Mouse (Mus musculus): Measurements from ENCODE around the gene Gm973. TPM values are rescaled to one million over a fixed set of nuclear protein-coding genes. Genes with fewer than 3 reads are reported as not detected.

The Gm973 gene
- polyA plus RNA-seq, 1 experiment from 2014 or later, result 1.4 TPM

- H3K27me3 ChIP-seq (ENCODE audit: control insufficient read depth, insufficient read depth, low read length), result no peaks in the 10 kb centered on the region
- no peak overlapping the region for H3K4me3 ChIP-seq (ENCODE audit: low read length)
- no peak for ATAC-seq (ENCODE audit: low FRiP score, low TSS enrichment)
- H3K27ac ChIP-seq (ENCODE audit: low read depth, low read length), result no peak overlapping the region
- H3K9ac ChIP-seq (ENCODE audit: low read depth, low read length), result no peak overlapping the region
- peaks cover 6% of the 10 kb centered on the region; the same call in 1 of the 2 replicates for H3K4me1 ChIP-seq (ENCODE audit: control insufficient read depth, insufficient read depth, low read length)
- no peak overlapping the region for H3K4me2 ChIP-seq (replicated peaks; ENCODE audit: low read depth, low read length)
- H3K36me3 ChIP-seq (ENCODE audit: control insufficient read depth, insufficient read depth, low read length), result no peaks in the 10 kb centered on the region
- H3K9me3 ChIP-seq (ENCODE audit: control insufficient read depth, low read length), result no peaks in the 10 kb centered on the region
- WGBS, result 82% methylated on average over 5 of the region's 5 CpGs
Observed at GRCm38 (mm10) chr1:59548486-59548885, 32.4 kb downstream of the Gm973 start.

- no peak for ATAC-seq (ENCODE audit: low FRiP score, low TSS enrichment)
- WGBS, result 56% methylated on average over 7 of the region's 7 CpGs
- no peaks in the 10 kb centered on the region for H3K36me3 ChIP-seq (ENCODE audit: control insufficient read depth, insufficient read depth, low read length)
- no peak overlapping the region for H3K9ac ChIP-seq (ENCODE audit: low read depth, low read length)
- no peak overlapping the region for H3K27ac ChIP-seq (ENCODE audit: low read depth, low read length)
- no peaks in the 10 kb centered on the region for H3K9me3 ChIP-seq (ENCODE audit: control insufficient read depth, low read length)
- no peaks in the 10 kb centered on the region for H3K27me3 ChIP-seq (ENCODE audit: control insufficient read depth, insufficient read depth, low read length)
- H3K4me1 ChIP-seq (ENCODE audit: control insufficient read depth, insufficient read depth, low read length), result peaks cover 6% of the 10 kb centered on the region; the same call in 1 of the 2 replicates
- H3K4me3 ChIP-seq (ENCODE audit: low read length), result no peak overlapping the region
- H3K4me2 ChIP-seq (replicated peaks; ENCODE audit: low read depth, low read length), result no peak overlapping the region
Observed at GRCm38 (mm10) chr1:59549036-59549675, 33.1 kb downstream of the Gm973 start.

DNA sequence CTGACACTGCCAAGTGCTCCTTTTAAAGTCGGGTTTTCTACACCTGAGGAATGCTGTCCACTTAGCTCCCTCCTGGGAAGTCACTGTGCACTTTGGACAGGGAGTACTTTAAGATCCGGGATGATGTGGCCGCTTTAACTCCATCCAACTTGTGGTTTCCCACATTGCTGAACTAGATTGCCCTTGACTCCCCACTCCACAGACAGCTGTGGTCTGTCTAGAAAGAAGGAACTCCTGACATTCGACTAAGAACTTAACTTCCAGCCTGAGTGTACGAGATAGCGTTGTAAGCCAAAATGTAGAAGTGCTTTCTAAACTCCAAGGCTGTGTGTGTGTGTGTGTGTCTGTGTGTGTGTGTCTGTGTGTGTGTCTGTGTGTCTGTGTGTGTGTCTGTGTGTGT lies 34.2 kb downstream of the Gm973 start:
- no peak overlapping the region for H3K27ac ChIP-seq (ENCODE audit: low read depth, low read length)
- H3K27me3 ChIP-seq (ENCODE audit: control insufficient read depth, insufficient read depth, low read length), result no peaks in the 10 kb centered on the region
- no peak overlapping the region for H3K4me2 ChIP-seq (replicated peaks; ENCODE audit: low read depth, low read length)
- H3K4me3 ChIP-seq (ENCODE audit: low read length), result no peak overlapping the region
- ATAC-seq (ENCODE audit: low FRiP score, low TSS enrichment), result peak; percentile 47; the same call in 1 of the 2 replicates
- H3K4me1 ChIP-seq (ENCODE audit: control insufficient read depth, insufficient read depth, low read length), result peaks cover 6% of the 10 kb centered on the region; the same call in 1 of the 2 replicates
- no peaks in the 10 kb centered on the region for H3K9me3 ChIP-seq (ENCODE audit: control insufficient read depth, low read length)
- no peaks in the 10 kb centered on the region for H3K36me3 ChIP-seq (ENCODE audit: control insufficient read depth, insufficient read depth, low read length)
- 43% methylated on average over 6 of the region's 6 CpGs for WGBS
- no peak overlapping the region for H3K9ac ChIP-seq (ENCODE audit: low read depth, low read length)

DNA sequence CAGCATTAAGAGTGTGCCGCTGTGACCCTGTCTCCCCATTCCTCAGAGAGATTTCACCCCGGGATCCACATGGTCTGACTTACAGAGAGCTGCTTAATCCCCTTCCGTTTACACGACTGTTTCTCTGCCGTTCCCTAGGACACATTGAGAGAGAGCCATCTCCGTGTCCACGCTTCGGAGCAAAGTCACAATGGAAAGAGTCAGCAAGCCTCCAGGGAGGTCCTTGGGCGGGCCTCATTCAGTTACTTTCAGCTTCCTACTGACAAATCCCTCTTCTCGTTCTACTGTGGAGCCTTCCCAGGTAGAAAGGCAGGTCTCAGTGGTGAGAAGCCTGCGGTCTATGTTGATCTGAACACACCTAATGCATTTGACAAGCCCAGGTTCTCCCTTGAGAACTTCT lies 34.9 kb downstream of the Gm973 start:
- H3K27ac ChIP-seq (ENCODE audit: low read depth, low read length), result no peak overlapping the region
- WGBS, result 77% methylated on average over 11 of the region's 11 CpGs
- H3K9me3 ChIP-seq (ENCODE audit: control insufficient read depth, low read length), result no peaks in the 10 kb centered on the region
- ATAC-seq (ENCODE audit: low FRiP score, low TSS enrichment), result no peak
- H3K4me3 ChIP-seq (ENCODE audit: low read length), result no peak overlapping the region
- H3K4me1 ChIP-seq (ENCODE audit: control insufficient read depth, insufficient read depth, low read length), result peaks cover 6% of the 10 kb centered on the region; the same call in 1 of the 2 replicates
- H3K9ac ChIP-seq (ENCODE audit: low read depth, low read length), result 0 out of 2 replicates have a peak overlapping the region, but pooled peaks have one; percentile 12
- H3K27me3 ChIP-seq (ENCODE audit: control insufficient read depth, insufficient read depth, low read length), result no peaks in the 10 kb centered on the region
- no peak overlapping the region for H3K4me2 ChIP-seq (replicated peaks; ENCODE audit: low read depth, low read length)
- H3K36me3 ChIP-seq (ENCODE audit: control insufficient read depth, insufficient read depth, low read length), result no peaks in the 10 kb centered on the region

DNA sequence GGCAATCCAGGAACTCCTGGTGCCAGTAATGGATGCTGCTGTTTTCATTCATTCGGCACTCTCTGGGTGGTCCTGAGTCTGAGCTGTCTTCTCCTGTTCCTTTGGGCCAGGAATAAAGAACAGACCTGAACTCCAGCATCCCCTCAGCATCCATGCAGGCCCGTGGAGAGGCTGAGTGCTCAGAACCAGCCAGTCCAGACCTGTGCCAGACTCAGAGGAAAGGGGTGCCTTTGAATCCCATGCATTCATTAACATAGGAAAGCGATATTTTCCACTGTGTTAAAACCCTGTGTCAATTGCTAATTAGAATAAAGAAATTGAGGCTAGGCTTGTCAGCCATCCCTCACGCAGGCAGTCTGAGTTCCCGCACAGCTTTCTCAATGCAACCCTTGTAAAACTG lies 37.6 kb downstream of the Gm973 start:
- WGBS, result 71% methylated on average over 5 of the region's 5 CpGs
- no peak for ATAC-seq (ENCODE audit: low FRiP score, low TSS enrichment)
- H3K27ac ChIP-seq (ENCODE audit: low read depth, low read length), result no peak overlapping the region
- no peak overlapping the region for H3K4me3 ChIP-seq (ENCODE audit: low read length)
- no peaks in the 10 kb centered on the region for H3K9me3 ChIP-seq (ENCODE audit: control insufficient read depth, low read length)
- H3K9ac ChIP-seq (ENCODE audit: low read depth, low read length), result no peak overlapping the region
- no peak overlapping the region for H3K4me2 ChIP-seq (replicated peaks; ENCODE audit: low read depth, low read length)
- H3K36me3 ChIP-seq (ENCODE audit: control insufficient read depth, insufficient read depth, low read length), result no peaks in the 10 kb centered on the region
- H3K27me3 ChIP-seq (ENCODE audit: control insufficient read depth, insufficient read depth, low read length), result no peaks in the 10 kb centered on the region
- peaks cover 6% of the 10 kb centered on the region; the same call in 1 of the 2 replicates for H3K4me1 ChIP-seq (ENCODE audit: control insufficient read depth, insufficient read depth, low read length)

- Histone ChIP-seq H3K36me3 (ENCODE audit: control insufficient read depth, insufficient read depth, low read length) (no peaks in the 10 kb centered on the region), H3K27me3 (ENCODE audit: control insufficient read depth, insufficient read depth, low read length) (no peaks in the 10 kb centered on the region), H3K9me3 (ENCODE audit: control insufficient read depth, low read length) (no peaks in the 10 kb centered on the region; the same call in 1 of the 2 replicates), H3K4me1 (ENCODE audit: control insufficient read depth, insufficient read depth, low read length) (no peaks in the 10 kb centered on the region), H3K4me3 (ENCODE audit: low read length) (no peak overlapping the region), H3K27ac (ENCODE audit: low read depth, low read length) (no peak overlapping the region), H3K9ac (ENCODE audit: low read depth, low read length) (no peak overlapping the region), H3K4me2 (replicated peaks; ENCODE audit: low read depth, low read length) (no peak overlapping the region)
- ATAC-seq (ENCODE audit: low FRiP score, low TSS enrichment), result no peak
- WGBS, result 59% methylated on average over 2 of the region's 2 CpGs
Observed at GRCm38 (mm10) chr1:59563581-59563980, 47.5 kb downstream of the Gm973 start.

- H3K27me3 ChIP-seq (ENCODE audit: control insufficient read depth, insufficient read depth, low read length), result no peaks in the 10 kb centered on the region
- H3K9ac ChIP-seq (ENCODE audit: low read depth, low read length), result no peak overlapping the region
- 79% methylated on average over 5 of the region's 5 CpGs for WGBS
- H3K4me1 ChIP-seq (ENCODE audit: control insufficient read depth, insufficient read depth, low read length), result no peaks in the 10 kb centered on the region
- H3K9me3 ChIP-seq (ENCODE audit: control insufficient read depth, low read length), result no peaks in the 10 kb centered on the region; the same call in 1 of the 2 replicates
- H3K4me2 ChIP-seq (replicated peaks; ENCODE audit: low read depth, low read length), result no peak overlapping the region
- no peak for ATAC-seq (ENCODE audit: low FRiP score, low TSS enrichment)
- no peak overlapping the region for H3K4me3 ChIP-seq (ENCODE audit: low read length)
- H3K27ac ChIP-seq (ENCODE audit: low read depth, low read length), result no peak overlapping the region
- H3K36me3 ChIP-seq (ENCODE audit: control insufficient read depth, insufficient read depth, low read length), result no peaks in the 10 kb centered on the region
Observed at GRCm38 (mm10) chr1:59565804-59566203, 49.7 kb downstream of the Gm973 start.

- H3K9ac ChIP-seq (ENCODE audit: low read depth, low read length), result no peak overlapping the region
- H3K4me2 ChIP-seq (replicated peaks; ENCODE audit: low read depth, low read length), result no peak overlapping the region
- H3K9me3 ChIP-seq (ENCODE audit: control insufficient read depth, low read length), result no peaks in the 10 kb centered on the region; the same call in 1 of the 2 replicates
- no peaks in the 10 kb centered on the region for H3K36me3 ChIP-seq (ENCODE audit: control insufficient read depth, insufficient read depth, low read length)
- no peak for ATAC-seq (ENCODE audit: low FRiP score, low TSS enrichment)
- H3K4me3 ChIP-seq (ENCODE audit: low read length), result no peak overlapping the region
- 72% methylated on average over 7 of the region's 7 CpGs for WGBS
- no peak overlapping the region for H3K27ac ChIP-seq (ENCODE audit: low read depth, low read length)
- H3K4me1 ChIP-seq (ENCODE audit: control insufficient read depth, insufficient read depth, low read length), result no peaks in the 10 kb centered on the region
- H3K27me3 ChIP-seq (ENCODE audit: control insufficient read depth, insufficient read depth, low read length), result no peaks in the 10 kb centered on the region
Observed at GRCm38 (mm10) chr1:59566281-59566680, 50.2 kb downstream of the Gm973 start.

- Histone ChIP-seq H3K27ac (ENCODE audit: low read depth, low read length) (no peak overlapping the region), H3K4me2 (replicated peaks; ENCODE audit: low read depth, low read length) (no peak overlapping the region), H3K9ac (ENCODE audit: low read depth, low read length) (no peak overlapping the region), H3K4me3 (ENCODE audit: low read length) (no peak overlapping the region), H3K36me3 (ENCODE audit: control insufficient read depth, insufficient read depth, low read length) (no peaks in the 10 kb centered on the region), H3K4me1 (ENCODE audit: control insufficient read depth, insufficient read depth, low read length) (no peaks in the 10 kb centered on the region), H3K27me3 (ENCODE audit: control insufficient read depth, insufficient read depth, low read length) (no peaks in the 10 kb centered on the region), H3K9me3 (ENCODE audit: control insufficient read depth, low read length) (no peaks in the 10 kb centered on the region; the same call in 1 of the 2 replicates)
- WGBS, result 77% methylated on average over 6 of the region's 6 CpGs
- ATAC-seq (ENCODE audit: low FRiP score, low TSS enrichment), result no peak
Observed at GRCm38 (mm10) chr1:59566926-59567325, 50.9 kb downstream of the Gm973 start.
